Mouse (Mus musculus) ES-E14 (cell line): Measurements from ENCODE around the gene Ccdc12. TPM values are rescaled to one million over a fixed set of nuclear protein-coding genes. Genes with fewer than 3 reads are reported as not detected.

Source experiments
- DNase-seq: peaks from one replicate; pipeline ENCODE4 v3.0.0-alpha.2; 2013; ENCODE audit warnings: low read depth, low spot score
- H3K27ac ChIP-seq: 2 replicates; pipeline ENCODE4 v1.5.1; 2012; ENCODE audit warnings: low read depth, mild to moderate bottlenecking, low read length, moderate library complexity, mixed read lengths; ENCODE audit not compliant: poor library complexity, insufficient read depth, severe bottlenecking
- H3K36me3 ChIP-seq: 2 replicates; pipeline ENCODE4 v1.6.1; 2012; ENCODE audit warnings: mild to moderate bottlenecking, low read length, moderate library complexity, mixed read lengths; ENCODE audit not compliant: control insufficient read depth, poor library complexity, insufficient read depth, severe bottlenecking
- H3K4me1 ChIP-seq, 2 experiments: fragments of 150-350 bp in 1 of 2; sonication (generic) in 1 of 2; 2 replicates each; pipeline ENCODE4 v1.6.1; 2012; ENCODE audit warnings: low read length in 2 of 2, mild to moderate bottlenecking in 1 of 2, mixed read lengths in 1 of 2; ENCODE audit not compliant: control insufficient read depth in 2 of 2, insufficient read depth in 2 of 2, poor library complexity in 1 of 2
- H3K4me3 ChIP-seq, 2 experiments: fragments of 150-350 bp in 1 of 2; sonication (generic) in 1 of 2; 2 replicates each; pipeline ENCODE4 v1.5.1; 2012; ENCODE audit warnings: low read length in 2 of 2, low read depth in 1 of 2, mild to moderate bottlenecking in 1 of 2, mixed read lengths in 1 of 2; ENCODE audit not compliant: insufficient read depth in 1 of 2, poor library complexity in 1 of 2, severe bottlenecking in 1 of 2
- H3K9ac ChIP-seq: 2 replicates; pipeline ENCODE4 v1.6.1; 2012; ENCODE audit warnings: low read depth, mild to moderate bottlenecking, low read length, mixed read lengths; ENCODE audit not compliant: poor library complexity, insufficient read depth, severe bottlenecking
- H3K9me3 ChIP-seq: fragments of 150-350 bp; sonication (generic); 2 replicates; pipeline ENCODE4 v1.6.1; 2012; ENCODE audit warnings: low read depth, mild to moderate bottlenecking, low read length; ENCODE audit not compliant: control insufficient read depth, insufficient read depth
- CHD2 ChIP-seq: IDR thresholded peaks from 2 replicates; pipeline ENCODE4 v1.6.1; 2014; ENCODE audit warnings: mild to moderate bottlenecking, low read depth, low read length, inconsistent platforms
- HCFC1 ChIP-seq: IDR thresholded peaks from 2 replicates; pipeline ENCODE4 v1.6.1; 2012; ENCODE audit warnings: low read length, inconsistent platforms, borderline replicate concordance; ENCODE audit not compliant: insufficient read depth
- MAFK ChIP-seq: IDR thresholded peaks from 2 replicates; pipeline ENCODE4 v1.6.1; 2014; ENCODE audit warnings: mild to moderate bottlenecking, low read depth, low read length, inconsistent platforms; ENCODE audit not compliant: insufficient read depth
- ZC3H11A ChIP-seq: IDR thresholded peaks from 2 replicates; pipeline ENCODE4 v1.6.1; 2012; ENCODE audit warnings: low read depth, mild to moderate bottlenecking, inconsistent platforms, low read length, borderline replicate concordance
- ZNF384 ChIP-seq: IDR thresholded peaks from 2 replicates; pipeline ENCODE4 v1.6.1; 2012; ENCODE audit warnings: low read depth, low read length, inconsistent platforms
- in situ Hi-C, 2 experiments: fragments of 600-800 bp; cut with MboI; formaldehyde crosslinking; loops; one replicate each; pipeline ENCODE4 v1.15.1; 2025; ENCODE audit warnings: low sequenced_read_pairs in 2 of 2, inconsistent platforms in 1 of 2; ENCODE audit not compliant: unreplicated experiment in 2 of 2
- total RNA-seq: library from RNA; depleted of rRNA; stranded (reverse); fragments of 300-350 nt; gene quantifications from 2 replicates; pipeline ENCODE4 v1.2.3, GENCODE M21; 2012

Gene Ccdc12
- total RNA-seq, 1 experiment = 79.9 TPM

DNA sequence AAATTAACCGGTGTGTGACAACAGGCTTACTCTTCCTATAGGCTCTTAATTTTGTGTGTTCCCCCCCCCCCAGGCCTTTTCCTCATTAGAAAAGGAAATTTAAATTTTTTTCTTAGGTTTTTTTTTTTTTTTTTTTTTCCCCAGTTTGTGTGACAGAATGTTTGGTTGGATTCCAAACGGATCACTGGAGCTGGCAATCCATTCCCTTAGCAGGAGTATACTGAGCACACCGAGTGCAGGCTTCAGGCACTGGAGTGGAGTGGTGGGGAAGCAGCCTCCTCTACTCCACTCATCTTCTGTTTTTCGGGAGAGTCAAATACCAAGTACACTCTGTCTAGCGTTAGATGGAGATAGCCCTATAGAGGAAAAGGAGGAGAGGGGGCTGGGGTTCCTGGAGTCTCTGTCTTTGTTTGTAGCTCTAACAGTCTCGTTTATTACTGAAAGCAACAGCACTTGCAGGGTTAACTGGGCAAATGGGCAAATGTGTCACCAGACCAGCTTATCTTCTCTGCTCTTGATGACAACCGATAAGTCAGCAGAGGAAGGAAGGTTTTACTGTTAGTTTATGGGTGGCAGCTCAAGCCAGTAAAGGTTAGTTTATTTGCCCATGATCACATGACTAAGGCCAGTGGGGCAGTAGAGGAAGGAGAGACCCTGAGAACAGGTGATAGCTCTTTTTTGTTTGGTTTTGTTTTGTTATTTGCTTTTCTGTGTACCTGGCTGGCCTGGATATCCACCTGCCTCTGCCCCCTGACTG, 4.7 kb downstream of the Ccdc12 start:
- in situ Hi-C loops = no loop called here
- no peak overlapping the region for H3K4me3 ChIP-seq

DNA sequence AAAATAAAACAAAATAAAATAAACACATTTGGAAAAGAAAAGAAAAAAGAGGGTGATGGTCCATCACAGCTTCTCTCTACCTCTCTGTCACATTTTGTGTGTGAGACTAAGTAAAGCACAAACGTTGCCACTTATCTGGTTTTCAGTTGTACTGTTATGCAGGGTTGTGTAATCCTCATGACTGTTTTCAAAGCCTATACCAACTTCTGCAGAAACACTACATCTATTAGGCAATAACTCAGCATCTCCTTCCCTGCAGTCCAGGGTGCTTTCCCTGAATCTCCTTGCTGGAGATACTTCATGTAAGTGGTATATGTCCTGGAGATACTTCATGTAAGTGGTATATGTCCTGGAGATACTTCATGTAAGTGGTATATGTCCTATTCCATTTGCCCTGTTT, 6.5 kb downstream of the Ccdc12 start:
- H3K4me3 ChIP-seq = no peak overlapping the region
- in situ Hi-C loops = no loop called here
- TF ChIP-seq CHD2 (no peak), ZC3H11A (no peak), HCFC1 (no peak), MAFK (no peak), ZNF384 (no peak)
- no peak overlapping the region for H3K27ac ChIP-seq
- H3K9me3 ChIP-seq = no peaks in the 10 kb centered on the region
- no peak for DNase-seq
- peaks cover 8 to 29% of the 10 kb centered on the region in 2 experiments; a peak in 2 of 4 replicates for H3K4me1 ChIP-seq
- no peak overlapping the region for H3K9ac ChIP-seq
- peaks cover 4% of the 10 kb centered on the region; the same call in 1 of the 2 replicates for H3K36me3 ChIP-seq

More for the DNA sequence above, 4.7 kb downstream of the Ccdc12 start:
- no peak for DNase-seq
- peaks cover 8 to 25% of the 10 kb centered on the region in 2 experiments; a peak in 2 of 4 replicates for H3K4me1 ChIP-seq
- 0 out of 2 replicates have a peak, but pooled peaks cover 4% of the 10 kb centered on the region for H3K36me3 ChIP-seq
- no peak overlapping the region for H3K9ac ChIP-seq
- TF ChIP-seq ZC3H11A (no peak), MAFK (no peak), HCFC1 (no peak), ZNF384 (no peak), CHD2 (no peak)
- no peak overlapping the region for H3K27ac ChIP-seq
- H3K9me3 ChIP-seq = no peaks in the 10 kb centered on the region

GRCm38 (mm10) chr9:110665912-110666311, 9.6 kb downstream of the Ccdc12 start:
- Histone ChIP-seq H3K4me1 (peaks cover 5 to 19% of the 10 kb centered on the region in 2 experiments; a peak in 2 of 4 replicates), H3K36me3 (no peaks in the 10 kb centered on the region; the same call in 1 of the 2 replicates), H3K9me3 (no peaks in the 10 kb centered on the region), H3K9ac (0 out of 2 replicates have a peak overlapping the region, but pooled peaks have one; percentile 27), H3K4me3 (no peak overlapping the region), H3K27ac (no peak overlapping the region)
- no peak for DNase-seq
- TF ChIP-seq ZC3H11A (no peak), ZNF384 (no peak), MAFK (no peak), CHD2 (no peak), HCFC1 (no peak)
- in situ Hi-C loops = no loop called here

DNA sequence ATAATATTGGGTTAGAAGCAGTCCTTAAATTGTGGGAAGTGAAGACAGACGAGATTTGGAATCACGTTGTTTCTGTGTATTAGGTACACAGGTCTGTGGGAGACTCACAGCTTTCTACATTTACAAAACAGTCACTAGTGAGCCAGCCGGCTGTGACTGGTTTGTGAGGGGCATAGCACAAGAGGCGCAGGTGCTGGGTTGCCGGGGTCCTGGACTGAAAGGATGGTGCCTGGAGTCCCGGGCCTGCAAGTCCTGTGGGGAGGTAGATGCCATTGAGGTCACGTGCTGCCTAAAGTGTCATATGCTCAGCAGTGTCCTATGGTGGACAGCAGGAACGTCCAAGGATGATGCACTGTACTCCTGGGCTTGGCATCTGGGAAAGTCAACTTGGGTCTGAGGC, 10.1 kb downstream of the Ccdc12 start:
- DNase-seq = no peak
- H3K27ac ChIP-seq = no peak overlapping the region
- H3K4me1 ChIP-seq = peaks cover 5 to 15% of the 10 kb centered on the region in 2 experiments; a peak in 2 of 4 replicates
- in situ Hi-C loops = no loop called here
- H3K9ac ChIP-seq = 0 out of 2 replicates have a peak overlapping the region, but pooled peaks have one; percentile 31
- H3K9me3 ChIP-seq = no peaks in the 10 kb centered on the region
- TF ChIP-seq ZC3H11A (no peak), HCFC1 (no peak), MAFK (no peak), CHD2 (no peak), ZNF384 (no peak)
- no peak overlapping the region for H3K4me3 ChIP-seq
- H3K36me3 ChIP-seq = no peaks in the 10 kb centered on the region; the same call in 1 of the 2 replicates
